Mouse (Mus musculus) frontal cortex, adult 2 months (tissue): ENCODE results near the gene Aebp1. TPM values are rescaled to one million over a fixed set of nuclear protein-coding genes. Genes with fewer than 3 reads are reported as not detected.

Experiments
- DNase-seq, 2 experiments: peaks; one replicate each; pipeline ENCODE4 v3.0.0; 2022; ENCODE audit warnings: low spot score in 1 of 2; ENCODE audit errors: extremely low spot score in 1 of 2
- polyA plus RNA-seq: library from polyadenylated mRNA; depleted of rRNA; stranded (reverse); fragments of >200 nt; gene quantifications from 2 replicates; pipeline ENCODE4 v1.2.3, GENCODE M21; 2012

Gene Aebp1
- polyA plus RNA-seq, 1 experiment: 20.3 TPM

DNA sequence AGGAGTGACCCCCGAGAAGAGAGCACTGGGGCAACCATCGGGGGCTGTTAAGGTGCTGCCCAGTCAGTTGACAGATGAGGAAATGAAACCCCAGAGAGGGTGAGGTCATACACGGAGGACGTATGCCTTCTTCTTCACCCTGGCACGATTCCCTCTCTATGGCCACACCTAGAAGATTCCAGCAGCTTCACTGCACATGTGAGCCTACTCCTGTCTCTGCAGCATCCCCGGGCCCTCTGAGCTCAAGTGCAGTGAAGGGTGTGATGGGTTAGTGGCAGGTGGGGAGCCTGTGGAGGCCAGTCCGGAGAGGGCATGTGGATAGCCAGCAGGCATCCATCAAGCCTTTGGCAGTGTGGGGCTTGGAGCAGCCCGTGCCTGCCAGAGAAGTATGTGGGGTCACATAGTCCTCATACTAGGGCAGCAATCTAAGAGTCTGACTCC, 30.4 kb downstream of the Aebp1 start:
- no peak for DNase-seq

- DNase-seq: no peak
Observed at GRCm38 (mm10) chr11:5892810-5893368, 31.1 kb downstream of the Aebp1 start.

DNA sequence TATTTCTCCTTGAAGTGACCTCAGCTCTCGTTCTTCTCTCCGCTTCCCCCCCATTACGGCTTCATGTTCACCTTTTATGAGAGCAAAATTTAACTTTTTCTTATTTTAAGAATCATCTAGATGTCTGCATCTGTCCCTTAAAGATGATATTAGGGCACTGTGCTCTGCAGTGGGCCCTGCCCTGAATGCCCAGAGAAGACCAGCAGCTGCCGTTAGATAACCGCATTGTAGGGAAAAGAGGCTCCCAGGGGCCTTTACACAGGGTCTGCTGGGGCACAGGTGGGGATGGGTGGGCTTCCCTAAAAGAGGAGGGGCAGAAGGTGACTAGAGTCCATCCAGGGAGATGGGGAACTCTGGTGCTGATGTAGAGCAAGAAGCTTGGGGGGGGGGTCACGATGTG, 32.1 kb downstream of the Aebp1 start:
- DNase-seq: no peak

- no peak for DNase-seq
Observed at GRCm38 (mm10) chr11:5897230-5897629, 35.5 kb downstream of the Aebp1 start.

DNA sequence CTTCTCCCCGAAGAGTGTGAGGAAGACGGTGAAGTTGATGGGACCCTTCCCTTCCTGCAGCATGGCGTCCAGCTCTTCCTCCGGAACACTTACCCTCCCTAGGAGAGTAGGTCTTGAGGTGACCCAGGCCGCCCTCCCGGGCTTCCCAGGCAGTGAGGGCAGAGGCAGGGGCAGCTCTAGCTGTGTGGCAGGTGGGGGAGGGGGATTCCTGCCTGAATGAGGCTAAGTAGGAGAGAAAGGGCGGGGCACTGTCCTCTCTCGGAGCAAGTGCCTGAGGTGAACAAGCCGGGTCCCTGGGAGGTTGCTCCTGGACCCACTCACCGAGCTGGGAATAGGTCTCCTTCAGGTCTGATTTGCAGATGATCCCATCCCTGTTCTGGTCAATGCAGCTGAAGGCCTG, 36.1 kb downstream of the Aebp1 start:
- DNase-seq: no peak

DNA sequence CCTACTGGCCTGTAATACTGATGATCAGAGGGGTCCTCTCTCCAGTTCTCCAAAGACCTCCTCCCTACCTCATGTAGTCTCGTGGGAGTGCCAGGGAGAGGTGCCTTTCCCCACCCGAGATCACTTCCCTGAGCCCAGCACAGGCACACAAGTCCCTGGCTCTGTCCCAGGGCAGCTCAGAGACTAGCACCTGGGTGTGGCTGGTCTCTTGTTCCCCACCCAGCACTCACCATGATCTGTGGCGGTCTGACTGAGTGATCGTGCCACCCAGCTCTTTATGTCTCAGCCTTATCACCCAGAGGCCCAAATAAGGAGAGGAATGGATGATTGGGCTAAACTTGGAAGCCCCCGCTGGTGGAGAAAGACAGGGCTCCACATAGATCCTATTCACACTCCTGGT, 36.8 kb downstream of the Aebp1 start, which contains the start of gene Myl7:
Gene Myl7, minus strand, starts transcription at position 252 of the 400 bp plus-strand sequence.
- no peak for DNase-seq

DNA sequence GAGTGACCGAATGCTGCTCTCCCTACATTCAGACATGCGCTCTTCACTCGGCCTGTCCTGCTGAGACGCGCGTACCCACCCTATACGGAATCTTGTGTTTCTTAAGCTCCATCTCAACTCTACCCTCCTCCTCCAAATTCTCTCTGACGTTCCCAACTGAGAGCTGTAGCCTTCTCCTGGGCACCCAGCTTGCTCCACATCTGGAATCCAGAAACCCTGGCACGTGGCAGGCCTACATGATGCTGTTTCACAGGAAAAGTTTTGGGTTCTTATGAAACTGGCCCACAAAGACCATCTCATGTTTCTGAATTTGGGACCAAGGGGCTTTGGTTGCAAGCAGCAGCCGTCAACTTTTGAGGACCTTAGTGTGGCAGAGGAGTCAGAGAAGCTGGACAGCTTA, 37.5 kb downstream of the Aebp1 start:
- no peak for DNase-seq

- no peak for DNase-seq
Observed at GRCm38 (mm10) chr11:5901320-5901719, 39.6 kb downstream of the Aebp1 start.

GRCm38 (mm10) chr11:5901950-5902349, 40.2 kb downstream of the Aebp1 start:
- peak in 1 of 2 experiments; percentile 72 for DNase-seq

DNA sequence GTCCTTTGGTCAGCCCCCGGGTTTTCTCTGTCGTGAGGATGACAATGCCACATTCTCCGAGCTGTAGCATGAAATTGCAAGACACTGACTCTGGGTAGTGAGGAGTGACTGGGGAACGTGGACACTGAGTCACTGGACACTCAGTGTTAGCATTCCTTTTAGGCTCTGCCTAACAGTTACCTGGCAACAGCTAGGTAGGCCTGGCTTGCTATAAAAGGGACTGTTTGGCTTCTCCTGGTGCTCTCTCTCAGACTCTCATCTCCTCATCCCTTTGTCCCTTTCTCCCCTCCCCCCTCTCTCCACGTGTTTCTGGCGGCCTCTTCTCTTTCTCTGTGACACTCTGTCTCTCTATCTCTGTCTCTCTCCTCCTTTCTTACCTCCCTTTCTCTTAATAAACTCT, 40.6 kb downstream of the Aebp1 start:
- DNase-seq: no peak

GRCm38 (mm10) chr11:5903844-5904243, 42.1 kb downstream of the Aebp1 start:
- DNase-seq: no peak

GRCm38 (mm10) chr11:5904357-5904756, 42.6 kb downstream of the Aebp1 start:
- no peak for DNase-seq

DNA sequence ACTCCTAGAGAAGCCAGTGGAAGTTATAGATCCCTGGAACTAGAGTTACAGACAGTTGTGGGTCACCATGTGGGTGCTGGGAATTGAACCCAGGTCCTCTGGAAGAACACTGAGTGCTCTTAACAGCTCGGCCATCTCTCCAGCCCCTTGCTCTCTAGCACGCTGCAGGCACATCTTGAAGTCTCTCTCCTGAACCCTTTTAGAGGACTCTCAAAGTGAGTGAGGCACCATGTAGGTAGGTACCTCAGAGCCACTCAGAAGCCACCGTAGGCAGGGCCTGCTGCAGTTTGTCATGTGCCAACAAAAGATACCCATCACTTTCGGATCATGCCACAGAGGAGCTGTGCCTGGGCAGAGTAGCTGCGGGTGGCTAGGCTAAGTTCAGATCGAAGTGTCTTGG, 43.1 kb downstream of the Aebp1 start:
- DNase-seq: no peak

GRCm38 (mm10) chr11:5905778-5906518, 44.2 kb downstream of the Aebp1 start:
- no peak for DNase-seq

- DNase-seq: no peak
Observed at GRCm38 (mm10) chr11:5907096-5907495, 45.3 kb downstream of the Aebp1 start.

DNA sequence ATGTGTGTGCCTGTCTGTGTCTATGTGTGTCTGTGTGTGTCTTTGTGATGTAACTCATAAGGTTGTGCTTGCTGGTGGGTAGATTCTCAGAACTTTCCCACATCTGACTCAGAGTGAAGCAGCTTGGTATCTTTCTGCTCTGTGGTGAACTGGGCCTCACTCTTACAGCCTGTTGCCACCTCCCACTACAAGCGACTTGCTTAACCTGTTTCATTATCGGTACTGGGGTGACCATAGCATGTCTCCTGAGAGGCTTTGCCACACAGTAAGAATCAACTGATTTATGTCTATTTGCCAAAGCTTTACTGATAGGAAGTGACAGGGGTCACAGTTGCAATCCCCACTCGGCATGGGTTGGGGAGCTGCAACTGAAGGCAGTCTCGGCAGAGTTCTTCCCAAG, 46.9 kb downstream of the Aebp1 start:
- DNase-seq: no peak

- DNase-seq: peak in 1 of 2 experiments; percentile 84
Observed at GRCm38 (mm10) chr11:5912635-5913034, 50.9 kb downstream of the Aebp1 start.

GRCm38 (mm10) chr11:5913256-5913655, 51.5 kb downstream of the Aebp1 start:
- DNase-seq: no peak

GRCm38 (mm10) chr11:5913936-5914335, 52.2 kb downstream of the Aebp1 start:
- DNase-seq: no peak

GRCm38 (mm10) chr11:5914940-5915339, 53.2 kb downstream of the Aebp1 start:
- no peak for DNase-seq

DNA sequence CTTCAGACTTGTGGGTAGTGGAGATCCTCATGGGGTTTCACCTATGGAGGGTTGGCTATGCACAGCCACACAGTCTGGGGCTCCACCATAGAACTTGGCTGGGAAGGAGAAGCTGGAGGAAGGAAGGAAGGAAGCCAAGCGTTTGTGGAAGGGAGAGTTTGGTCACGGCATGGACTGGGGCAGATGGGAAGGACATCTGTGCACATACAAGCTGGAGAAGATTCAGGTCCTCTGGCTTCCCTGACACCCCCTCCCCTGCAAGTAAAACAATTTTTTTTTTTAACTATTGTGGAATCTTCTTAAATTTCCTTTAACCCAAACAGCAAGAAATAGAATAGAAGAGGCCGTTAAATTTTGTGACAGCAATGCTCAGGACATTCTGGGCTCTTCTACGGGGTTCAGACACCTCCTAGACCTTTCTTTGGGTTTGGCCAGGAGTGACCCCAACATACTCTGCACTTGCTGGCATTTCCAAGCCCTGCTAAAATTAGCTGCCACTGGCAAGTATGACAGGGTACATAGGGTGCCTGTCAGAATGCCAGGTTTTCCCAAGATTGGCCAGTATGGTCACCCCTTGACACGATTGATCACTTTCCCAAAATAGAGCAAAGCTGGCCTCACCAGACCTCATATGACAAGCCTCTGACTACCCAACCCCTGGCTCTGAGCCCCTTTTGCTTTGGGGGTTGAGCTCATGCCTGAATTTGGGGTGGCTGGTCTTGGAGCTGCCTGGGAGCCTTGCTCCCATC, 53.9 kb downstream of the Aebp1 start:
- DNase-seq: peak in 1 of 2 experiments; percentile 68

DNA sequence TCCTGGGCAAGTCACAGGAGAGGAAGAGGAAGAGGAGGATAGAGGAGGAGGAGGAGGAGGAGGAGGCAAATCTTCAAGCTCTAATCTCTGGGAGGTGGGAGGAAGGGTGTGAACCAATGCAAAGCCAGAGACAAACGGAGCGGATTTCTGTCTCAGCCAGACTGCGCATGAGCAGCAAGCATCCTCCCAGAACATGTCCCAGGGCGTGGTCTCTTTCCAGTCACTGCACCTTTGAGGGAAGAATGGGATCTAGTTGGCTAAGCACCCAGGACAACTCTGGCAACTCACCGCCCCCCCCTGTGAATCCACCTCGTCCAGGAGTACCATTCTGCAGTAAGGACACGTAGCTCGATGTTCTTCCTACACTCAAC, 54.4 kb downstream of the Aebp1 start:
- DNase-seq: peak in 1 of 2 experiments; percentile 51
